Mouse (Mus musculus) CH12.LX (cell line): Measurements from ENCODE around the gene Rbm48.

Source experiments
- CHD2 ChIP-seq: IDR thresholded peaks from 2 replicates; pipeline ENCODE4 v1.6.1; 2011; ENCODE audit warnings: low read length, improper control_type of control experiment
- CTCF ChIP-seq, 2 experiments: IDR thresholded peaks in 1 of 2; conservative IDR thresholded peaks in 1 of 2; 2 replicates each; pipeline ENCODE4 v1.5.1; 2011 to 2012; ENCODE audit warnings: low read depth in 2 of 2, low read length in 2 of 2, improper control_type of control experiment in 1 of 2, inconsistent platforms in 1 of 2, mild to moderate bottlenecking in 1 of 2, moderate library complexity in 1 of 2
- EP300 ChIP-seq: IDR thresholded peaks from 2 replicates; pipeline ENCODE4 v1.6.1; 2011; ENCODE audit warnings: low read length, improper control_type of control experiment
- ETS1 ChIP-seq: conservative IDR thresholded peaks from 2 replicates; pipeline ENCODE4 v1.6.1; 2012; ENCODE audit warnings: low read depth, mild to moderate bottlenecking, inconsistent platforms, low read length, improper control_type of control experiment, moderate library complexity
- GABPA ChIP-seq: IDR thresholded peaks from 2 replicates; pipeline ENCODE4 v1.6.1; 2012; ENCODE audit warnings: low read depth, low read length, improper control_type of control experiment, inconsistent platforms; ENCODE audit not compliant: insufficient replicate concordance
- KAT2A ChIP-seq: IDR thresholded peaks from 2 replicates; pipeline ENCODE4 v1.6.1; 2012; ENCODE audit warnings: low read length, improper control_type of control experiment, inconsistent platforms; ENCODE audit not compliant: insufficient replicate concordance
- MAX ChIP-seq: IDR thresholded peaks from 2 replicates; pipeline ENCODE4 v1.6.1; 2011; ENCODE audit warnings: low read length, improper control_type of control experiment
- NELFE ChIP-seq: IDR thresholded peaks from 2 replicates; pipeline ENCODE4 v1.6.1; 2011; ENCODE audit warnings: low read depth, low read length, improper control_type of control experiment
- POLR2A ChIP-seq: IDR thresholded peaks from 2 replicates; pipeline ENCODE4 v1.6.1; 2011; ENCODE audit warnings: low read depth, mild to moderate bottlenecking, improper control_type of control experiment, low read length
- POLR2AphosphoS2 ChIP-seq: IDR thresholded peaks from 2 replicates; pipeline ENCODE4 v1.6.1; 2011; ENCODE audit warnings: low read depth, low read length, improper control_type of control experiment
- RAD21 ChIP-seq: IDR thresholded peaks from 2 replicates; pipeline ENCODE4 v1.6.1; 2011; ENCODE audit warnings: low read depth, mild to moderate bottlenecking, low read length, improper control_type of control experiment, moderate library complexity
- UBTF ChIP-seq: IDR thresholded peaks from 2 replicates; pipeline ENCODE4 v1.6.1; 2012; ENCODE audit warnings: low read depth, mild to moderate bottlenecking, inconsistent platforms, low read length, improper control_type of control experiment, moderate library complexity
- USF2 ChIP-seq: conservative IDR thresholded peaks from 2 replicates; pipeline ENCODE4 v1.6.1; 2011; ENCODE audit warnings: low read depth, low read length, improper control_type of control experiment

- no peak for TF ChIP-seq EP300
- TF ChIP-seq NELFE, result no peak
- TF ChIP-seq CHD2, result no peak
- TF ChIP-seq RAD21, result no peak
- no peak for TF ChIP-seq MAX
- TF ChIP-seq ETS1, result no peak
- TF ChIP-seq CTCF (conservative IDR thresholded peaks at IDR 0.05 in 1 of 2, IDR thresholded peaks at IDR 0.05 in 1 of 2; ENCODE audit: low read depth in 2 of 2, low read length in 2 of 2), result no peak
- TF ChIP-seq POLR2AphosphoS2, result no peak
- no peak for TF ChIP-seq KAT2A
- no peak for TF ChIP-seq USF2
- TF ChIP-seq POLR2A, result no peak
- no peak for TF ChIP-seq GABPA
- TF ChIP-seq UBTF, result no peak
Observed at GRCm38 (mm10) chr5:3538505-3539472, 57.6 kb downstream of the Rbm48 start.
